Mouse (Mus musculus) lung, adult 2 months (tissue): Measurements from ENCODE around the gene Rxfp1.

Experiments used
- CTCF ChIP-seq: fragments of 200-500 bp; IDR thresholded peaks from 2 replicates; pipeline ENCODE4 v1.5.1; 2011; ENCODE audit warnings: mild to moderate bottlenecking, low read length, control low read depth; ENCODE audit not compliant: insufficient read depth
- POLR2A ChIP-seq: fragments of 200-500 bp; IDR thresholded peaks from 2 replicates; pipeline ENCODE4 v1.6.1; 2011; ENCODE audit warnings: low read depth, mild to moderate bottlenecking, control low read depth, low read length, borderline replicate concordance; ENCODE audit errors: extremely low read depth

GRCm38 (mm10) chr3:79740351-79740750, 2.7 kb upstream of the Rxfp1 start:
- TF ChIP-seq CTCF = no peak
- TF ChIP-seq POLR2A = no peak
